Mouse (Mus musculus) layer of hippocampus, postnatal 36 days (tissue): Measurements from ENCODE around the gene Pepd. TPM values are rescaled to one million over a fixed set of nuclear protein-coding genes. Genes with fewer than 3 reads are reported as not detected.

Experiments
- DNase-seq, 2 experiments: peaks; one replicate each; pipeline ENCODE4 v3.0.0; 2022
- microRNA-seq, 2 experiments: library from miRNA; unstranded; fragments of <30 nt; microRNA quantifications; one replicate each; pipeline ENCODE4 v1.2.0; 2021
- total RNA-seq, 2 experiments: library from RNA; stranded (reverse); gene quantifications; 2 replicates each; pipeline ENCODE4 v1.2.3; 2021

Pepd gene
- total RNA-seq, 2 experiments from 2014 or later: 33.2 to 33.6 TPM

- peak; percentile 96 to 98 for DNase-seq
Measured at GRCm38 (mm10) chr7:35056436-35056864, 144.3 kb downstream of the Pepd start, which contains the start of gene Cebpg. Gene Cebpg, minus strand, starts transcription at chr7:35056573.

GRCm38 (mm10) chr7:35056999-35057398 is 144.8 kb downstream of the Pepd start:
- DNase-seq: no peak

- DNase-seq: no peak
Measured at GRCm38 (mm10) chr7:35057569-35057968, 145.4 kb downstream of the Pepd start.

- no peak for DNase-seq
Measured at GRCm38 (mm10) chr7:35058329-35058728, 146.2 kb downstream of the Pepd start.

- no peak for DNase-seq
Measured at GRCm38 (mm10) chr7:35059467-35059866, 147.3 kb downstream of the Pepd start.

GRCm38 (mm10) chr7:35064286-35065258 is 152.4 kb downstream of the Pepd start:
- DNase-seq: no peak

GRCm38 (mm10) chr7:35065958-35066357 is 153.8 kb downstream of the Pepd start:
- no peak for DNase-seq

- DNase-seq: no peak
Measured at GRCm38 (mm10) chr7:35066640-35067212, 154.5 kb downstream of the Pepd start.

GRCm38 (mm10) chr7:35076645-35077044 is 164.5 kb downstream of the Pepd start:
- DNase-seq: no peak

- no peak for DNase-seq
Measured at GRCm38 (mm10) chr7:35080843-35081338, 168.7 kb downstream of the Pepd start.

GRCm38 (mm10) chr7:35081406-35082104 is 169.4 kb downstream of the Pepd start:
- DNase-seq: no peak

- DNase-seq: no peak
Measured at GRCm38 (mm10) chr7:35084565-35085360, 172.6 kb downstream of the Pepd start.

- DNase-seq: peak; percentile 32 to 45
Measured at GRCm38 (mm10) chr7:35086271-35086861, 174.2 kb downstream of the Pepd start.

- no peak for DNase-seq
Measured at GRCm38 (mm10) chr7:35090550-35090949, 178.4 kb downstream of the Pepd start.

Small RNA genes lying within 50 kb of the gene (microRNA-seq; reads per million reads assigned to microRNA genes)
- gene Gm25033: 0 reads per million in 2 experiments

Other genes starting within 250 kb of the Pepd start
- 10 to 100 TPM; 28.6 to 36.8 TPM for gene Chst8, start 99.7 kb upstream of the Pepd start, total RNA-seq
- gene Cebpg, start 144.2 kb downstream of the Pepd start, total RNA-seq: 10 to 100 TPM; 34.3 to 35.9 TPM
- 10 to 100 TPM; 15.4 to 17.3 TPM for gene Cebpa, start 206.9 kb downstream of the Pepd start, total RNA-seq